Mouse (Mus musculus) adrenal gland, adult (tissue): ENCODE results near the gene Spin2c.

Experiments
- DNase-seq, 2 experiments: peaks; one replicate each; pipeline ENCODE4 v3.0.0; 2022 to 2023; ENCODE audit warnings: low spot score in 1 of 2; ENCODE audit not compliant: inconsistent age in 2 of 2

Spin2c gene

DNA sequence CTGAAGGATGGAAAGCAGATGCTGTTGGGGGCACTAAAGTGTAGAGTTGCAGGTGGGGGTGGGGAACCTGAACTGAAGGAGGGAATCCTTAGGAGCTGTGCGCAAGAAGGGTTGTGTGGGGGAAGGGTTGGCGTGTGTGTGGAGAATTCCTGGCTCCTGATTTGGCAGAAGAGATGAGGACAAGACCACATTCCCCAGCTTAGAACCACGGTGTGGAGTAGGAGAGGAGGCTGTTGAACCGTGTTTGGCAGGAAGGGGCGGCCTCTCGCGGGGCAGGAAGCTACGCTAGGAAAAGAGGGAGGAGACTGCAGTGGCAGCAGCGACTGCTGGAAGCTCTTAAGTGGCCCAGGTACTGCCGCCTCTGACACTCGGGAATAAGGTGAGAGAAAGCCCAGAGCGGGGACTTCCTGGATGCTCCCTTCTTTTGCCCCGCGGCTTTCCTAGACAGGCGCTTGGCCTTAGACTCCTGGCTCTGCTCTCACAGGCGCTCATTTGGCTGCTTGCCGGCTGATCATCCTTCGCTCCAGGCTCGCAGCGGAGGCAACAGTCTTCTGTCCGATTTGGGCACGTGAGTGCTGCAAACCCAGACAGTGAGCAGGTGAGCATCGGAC, at the start of gene Spin2c:
Gene Spin2c, plus strand, starts transcription at position 275 of the 611 bp plus-strand sequence.
- DNase-seq = peak; percentile 16 to 71

DNA sequence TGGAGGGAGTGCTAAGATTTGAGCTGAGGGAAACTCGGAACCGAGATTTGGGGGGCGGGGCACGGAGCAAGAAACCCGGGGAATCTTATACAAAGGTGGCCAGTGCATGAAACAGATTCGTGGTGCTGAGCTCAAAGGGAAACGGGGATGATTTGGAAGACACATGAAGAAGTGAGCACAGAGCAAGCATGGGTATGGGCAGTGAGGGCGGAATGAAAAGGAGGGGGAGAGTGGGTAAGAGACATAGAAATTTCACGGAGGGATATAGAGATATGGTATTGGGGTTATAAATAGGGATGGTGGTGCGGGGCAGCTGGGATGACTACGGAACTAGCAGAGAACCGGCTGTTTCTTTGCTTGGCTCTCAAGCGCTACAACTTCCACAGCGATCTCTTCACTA, 581 bp downstream of the Spin2c start:
- DNase-seq = no peak
